In genomic region chr19:17554571-17554970, GRCm38 (mm10) we compare ENCODE assay signal across 16 mouse cellular contexts.
"Had no signal": no experiment of that assay in that cellular context is flagged by ENCODE, and none has a peak within 500 bp of the region (broad histone marks: within the 10 kb centered on the region; RNA-seq: fewer than 3 reads in every experiment).

No protein-coding gene starts in this region.

- H3K4me3 ChIP-seq: lung, embryonic 15.5 days; megakaryocyte, embryonic 14.5 days; midbrain, embryonic 13.5 days; midbrain, embryonic 15.5 days; neural tube, embryonic 12.5 days; stomach, embryonic 15.5 days had no signal

- DNase-seq: lung, adult 2 months; lung, postnatal 36 days; right cerebral cortex, postnatal 14 days; thymus, adult 2 months; thymus, postnatal 25 days; thymus, postnatal 4 days had no signal

- H3K9ac ChIP-seq: lung, embryonic 15.5 days; midbrain, embryonic 13.5 days; midbrain, embryonic 15.5 days; neural tube, embryonic 12.5 days; stomach, embryonic 15.5 days had no signal

- H3K9me3 ChIP-seq: lung, embryonic 15.5 days; megakaryocyte, embryonic 14.5 days; midbrain, embryonic 13.5 days; midbrain, embryonic 15.5 days; neural tube, embryonic 12.5 days; stomach, embryonic 15.5 days had no signal

- H3K4me2 ChIP-seq: lung, embryonic 15.5 days; midbrain, embryonic 11.5 days; midbrain, embryonic 13.5 days; midbrain, embryonic 15.5 days; neural tube, embryonic 12.5 days; stomach, embryonic 15.5 days had no signal

- H3K36me3 ChIP-seq: lung, embryonic 15.5 days; midbrain, embryonic 13.5 days; midbrain, embryonic 15.5 days; neural tube, embryonic 12.5 days; stomach, embryonic 15.5 days had no signal

- H3K4me1 ChIP-seq: lung, embryonic 15.5 days; megakaryocyte, embryonic 14.5 days; midbrain, embryonic 13.5 days; midbrain, embryonic 15.5 days; neural tube, embryonic 12.5 days; stomach, embryonic 15.5 days had no signal

- H3K27ac ChIP-seq: lung, embryonic 15.5 days; macrophage; midbrain, embryonic 13.5 days; midbrain, embryonic 15.5 days; neural tube, embryonic 12.5 days; stomach, embryonic 15.5 days; stomach, postnatal 0 days had no signal

- ATAC-seq: lung, postnatal 0 days; midbrain, embryonic 13.5 days; midbrain, embryonic 15.5 days had no signal

- H3K27me3 ChIP-seq: lung, embryonic 15.5 days; megakaryocyte, embryonic 14.5 days; midbrain, embryonic 13.5 days; midbrain, embryonic 15.5 days; neural tube, embryonic 12.5 days; stomach, embryonic 15.5 days had no signal
